In the genomic region with DNA sequence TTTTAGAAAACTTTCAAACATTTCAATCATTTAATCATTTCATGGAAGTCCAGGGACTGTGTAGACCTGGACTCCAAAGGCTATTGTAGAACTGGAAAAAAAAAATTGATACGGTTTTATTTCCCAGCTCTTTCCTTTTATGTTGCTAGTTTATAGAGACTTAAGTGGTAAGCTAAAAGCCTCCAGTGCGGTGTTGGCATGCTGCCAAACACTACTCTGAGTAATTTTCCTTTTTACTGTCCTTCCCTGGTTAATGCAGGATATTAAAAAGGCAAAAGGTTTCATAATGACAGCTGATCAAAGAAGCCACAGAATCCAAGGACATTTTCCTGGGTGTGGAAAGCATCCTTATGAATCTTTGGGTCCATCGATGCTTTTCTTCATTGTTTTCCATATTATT, we compare ENCODE assay signal across 10 mouse cellular contexts. TPM values are rescaled to one million over a fixed set of nuclear protein-coding genes. Genes with fewer than 3 reads are reported as not detected.
DNase-seq lines count a peak whose midpoint lies in the region; ATAC-seq and TF ChIP-seq lines count a peak whose summit lies in the region.
"Had no signal": no experiment of that assay in that cellular context is flagged by ENCODE, and none has a peak within 500 bp of the region (broad histone marks: within the 10 kb centered on the region; RNA-seq: fewer than 3 reads in every experiment).

No protein-coding gene starts in this region.

- no peak overlapping the region for H3K4me3 ChIP-seq in MEL (ENCODE audit: control insufficient read depth in 1 of 2, insufficient read depth in 1 of 2, low read depth in 2 of 2, low read length in 2 of 2)
- no peak overlapping the region for H3K4me3 ChIP-seq in layer of hippocampus, adult 2 months
- H3K4me3 ChIP-seq: heart, adult 2 months; limb, embryonic 15.5 days had no signal

- CTCF ChIA-PET in Patski (lab: Charles Lee), result interaction anchor here (1.4 kb wide), 1 partner anchor 30 kb away, joined by 4 read pairs; no protein-coding TSS in a partner anchor

- POLR2A ChIA-PET in Patski (lab: Charles Lee), result no interaction called here

- no peak overlapping the region for H3K27ac ChIP-seq in MEL (ENCODE audit: control insufficient read depth, low read depth, low read length)
- no peak overlapping the region for H3K27ac ChIP-seq in layer of hippocampus, adult 2 months
- H3K27ac ChIP-seq: heart, adult 2 months; limb, embryonic 15.5 days had no signal

- TF ChIP-seq CTCF in MEL (IDR thresholded peaks at IDR 0.05 in 2 of 3, conservative IDR thresholded peaks at IDR 0.05 in 1 of 3; ENCODE audit: control insufficient read depth in 1 of 3, insufficient read depth in 1 of 3, low read depth in 2 of 3, low read length in 3 of 3, poor library complexity in 1 of 3, severe bottlenecking in 1 of 3), result no peak
- no peak for TF ChIP-seq CTCF in Patski (IDR thresholded peaks at IDR 0.05)
- no peak for TF ChIP-seq CTCF in layer of hippocampus, adult 2 months (conservative IDR thresholded peaks at IDR 0.05)

- H3K36me3 ChIP-seq in MEL (ENCODE audit: control insufficient read depth in 1 of 2, insufficient read depth in 2 of 2, low read length in 2 of 2), result no peaks in the 10 kb centered on the region
- H3K36me3 ChIP-seq: limb, embryonic 15.5 days had no signal

- no peak overlapping the region for H3K9ac ChIP-seq in MEL (ENCODE audit: control insufficient read depth, low read depth, low read length, poor library complexity, severe bottlenecking)
- H3K9ac ChIP-seq: limb, embryonic 15.5 days had no signal

- no peaks in the 10 kb centered on the region for H3K9me3 ChIP-seq in MEL (replicated peaks; ENCODE audit: insufficient read depth, low read length)
- H3K9me3 ChIP-seq: limb, embryonic 15.5 days had no signal

- no peak for ATAC-seq in Patski

- DNase-seq in kidney, postnatal 14 days, result peak; percentile 3
- no peak for DNase-seq in kidney, adult 9 months
- DNase-seq in MEL (ENCODE audit: low read depth, low spot score) (peak; percentile 8), Patski (ENCODE audit: low read depth, low spot score) (peak; percentile 7)
- DNase-seq in forelimb bud, embryonic 11.5 days (ENCODE audit: low read depth, low spot score), result peak; percentile 46
- no peak for DNase-seq in layer of hippocampus, adult 2 months (ENCODE audit: low spot score in 2 of 2)
- DNase-seq in heart, postnatal 36 days, result no peak
- DNase-seq: heart, adult 2 months; thymus, postnatal 4 days had no signal

- H3K79me2 ChIP-seq in MEL (ENCODE audit: control insufficient read depth, insufficient read depth, low read length, poor library complexity), result no peaks in the 10 kb centered on the region

- no peak for TF ChIP-seq POLR2A in MEL (IDR thresholded peaks at IDR 0.05; ENCODE audit: control insufficient read depth in 1 of 2, insufficient read depth in 1 of 2, low read depth in 1 of 2, low read length in 2 of 2, poor library complexity in 1 of 2)

- H3K4me1 ChIP-seq in MEL (ENCODE audit: control insufficient read depth in 1 of 2, insufficient read depth in 2 of 2, low read length in 2 of 2), result no peaks in the 10 kb centered on the region
- H3K4me1 ChIP-seq: limb, embryonic 15.5 days had no signal

- in situ Hi-C loops in Patski (cut with MboI; ENCODE audit: low pct_unique_long_range_greater_than_20kb), result no loop called here

- no peak for TF ChIP-seq EP300 in MEL (IDR thresholded peaks at IDR 0.05; ENCODE audit: low read depth in 1 of 2, low read length in 2 of 2)

- no peaks in the 10 kb centered on the region for H3K27me3 ChIP-seq in MEL (ENCODE audit: control insufficient read depth in 1 of 2, insufficient read depth in 2 of 2, low read length in 2 of 2)
- no peaks in the 10 kb centered on the region for H3K27me3 ChIP-seq in Patski
- H3K27me3 ChIP-seq: limb, embryonic 15.5 days had no signal

- intact Hi-C loops in heart, postnatal 36 days (cut with DNase I), result no loop called here

- no peak for TF ChIP-seq RAD21 in MEL (IDR thresholded peaks at IDR 0.05; ENCODE audit: low read depth, low read length)

TF ChIP-seq in MEL, 35 proteins besides CTCF, POLR2A, EP300 and RAD21:
- TF ChIP-seq TAL1 (IDR thresholded peaks at IDR 0.05; ENCODE audit: low read length) (no peak), SIN3A (IDR thresholded peaks at IDR 0.05; ENCODE audit: low read length) (no peak), SMC3 (IDR thresholded peaks at IDR 0.05; ENCODE audit: low read depth, low read length) (no peak), BHLHE40 (IDR thresholded peaks at IDR 0.05; ENCODE audit: borderline replicate concordance, low read depth, low read length) (no peak), MEF2A (IDR thresholded peaks at IDR 0.05; ENCODE audit: extremely low read depth, insufficient replicate concordance, low read depth, low read length, poor library complexity, severe bottlenecking) (no peak), E2F4 (IDR thresholded peaks at IDR 0.05; ENCODE audit: borderline replicate concordance, low read depth, low read length) (no peak), NRF1 (IDR thresholded peaks at IDR 0.05; ENCODE audit: insufficient read depth, low read depth, low read length, poor library complexity, severe bottlenecking) (no peak), ZC3H11A (IDR thresholded peaks at IDR 0.05; ENCODE audit: low read depth, low read length) (no peak), ETS1 (IDR thresholded peaks at IDR 0.05; ENCODE audit: low read depth, low read length) (no peak), TCF12 (IDR thresholded peaks at IDR 0.05; ENCODE audit: low read depth, low read length) (no peak), GATA1 (IDR thresholded peaks at IDR 0.05; ENCODE audit: low read depth, low read length) (no peak), NELFE (IDR thresholded peaks at IDR 0.05; ENCODE audit: low read depth, low read length) (no peak), HCFC1 (IDR thresholded peaks at IDR 0.05; ENCODE audit: low read depth, low read length) (no peak), ZKSCAN1 (IDR thresholded peaks at IDR 0.05; ENCODE audit: low read depth, low read length) (no peak), ELF1 (IDR thresholded peaks at IDR 0.05; ENCODE audit: low read depth, low read length) (no peak), MYC (IDR thresholded peaks at IDR 0.05; ENCODE audit: low read depth, low read length) (no peak), USF1 (IDR thresholded peaks at IDR 0.05; ENCODE audit: low read depth, low read length) (no peak), GABPA (IDR thresholded peaks at IDR 0.05; ENCODE audit: low read depth, low read length) (no peak), JUND (IDR thresholded peaks at IDR 0.05; ENCODE audit: low read depth, low read length) (no peak), ZMIZ1 (IDR thresholded peaks at IDR 0.05; ENCODE audit: low read depth, low read length) (no peak)

RNA-seq across cellular contexts. Expression of a gene that starts 53.8 kb away (rescaled TPM):
- total RNA-seq in MEL (2012; rRNA removed), result 0.07 and 0.08 TPM in 2 replicates
- polyA plus RNA-seq in MEL (2012; ENCODE audit: insufficient read depth in 1 of 2, insufficient read length in 2 of 2, low read depth in 1 of 2, low replicate concordance in 2 of 2, missing spikeins in 1 of 2) (under 1 TPM in 1 of 2 experiments, not detected in 1; 0.06 TPM), Patski (2021) (0.23 TPM)
- 100 to 1,000 TPM; 138 to 151 TPM for total RNA-seq in layer of hippocampus, adult 2 months (2021)
- 1 to 10 TPM; 2.3 to 3.5 TPM for total RNA-seq in heart, postnatal 36 days (2021)

Comparison
In these comparisons a context has a peak if more than half of its experiments do, and no peak if none do; other contexts are left out.
1. DNase-seq: peak in kidney, postnatal 14 days (single experiment), MEL (single experiment), Patski (single experiment) and forelimb bud, embryonic 11.5 days (single experiment); none in kidney, adult 9 months (single experiment), layer of hippocampus, adult 2 months (0 of 2) and heart, postnatal 36 days (0 of 2).
2. RNA of a gene that starts 53.8 kb away (total RNA-seq): 138 to 151 TPM in layer of hippocampus, adult 2 months; 2.3 to 3.5 TPM in heart, postnatal 36 days and 0.07 to 0.08 TPM in MEL; every median in the first group is over 10 times any median in the second.